Mouse (Mus musculus): ENCODE results near the gene Gm17361. TPM values are rescaled to one million over a fixed set of nuclear protein-coding genes. Genes with fewer than 3 reads are reported as not detected.

The Gm17361 gene
- not detected for polyA plus RNA-seq (2014; fragmentation: Illumina TruSeq; extraction: RNeasy Lipid Tissue Mini Kit (QIAGEN cat#74804); ENCODE audit: low read depth, low replicate concordance)

GRCm38 (mm10) chrX:125003863-125004262 is at the start of gene Gm17361:
Gm17361 (plus strand) TSS chrX:125004163.

